ENCODE assay signal across 33 mouse cellular contexts in genomic region chr11:30454331-30454730, GRCm38 (mm10). TPM values are rescaled to one million over a fixed set of nuclear protein-coding genes. Genes with fewer than 3 reads are reported as not detected.
"Had no signal": no experiment of that assay in that cellular context is flagged by ENCODE, and none has a peak within 500 bp of the region (broad histone marks: within the 10 kb centered on the region; RNA-seq: fewer than 3 reads in every experiment).

No protein-coding gene starts in this region.

- DNase-seq: gastrocnemius, adult 2 months; gastrocnemius, postnatal 10 days; gastrocnemius, postnatal 25 days; heart, postnatal 10 days; heart, postnatal 4 days; kidney, adult 11 months; kidney, adult 2 months; kidney, adult 9 months; kidney, postnatal 14 days; kidney, postnatal 36 days; layer of hippocampus, adult 9-11 months; layer of hippocampus, postnatal 36 days; left cerebral cortex, postnatal 4 days; lung, adult 18-20 months had no signal

- H3K36me3 ChIP-seq: hindbrain, embryonic 10.5 days; hindbrain, embryonic 12.5 days; intestine, embryonic 15.5 days; kidney, embryonic 15.5 days; limb, embryonic 13.5 days; limb, embryonic 15.5 days; liver, embryonic 12.5 days had no signal

- H3K4me1 ChIP-seq: hindbrain, embryonic 10.5 days; hindbrain, embryonic 12.5 days; intestine, embryonic 15.5 days; kidney, embryonic 15.5 days; limb, embryonic 13.5 days; limb, embryonic 15.5 days; liver, embryonic 12.5 days had no signal

- H3K4me2 ChIP-seq: hindbrain, embryonic 12.5 days; hindbrain, embryonic 14.5 days; intestine, embryonic 15.5 days; kidney, embryonic 15.5 days; limb, embryonic 13.5 days; limb, embryonic 15.5 days; liver, embryonic 12.5 days had no signal

- H3K4me3 ChIP-seq: gastrocnemius, adult 2 months; hindbrain, embryonic 10.5 days; hindbrain, embryonic 12.5 days; intestine, embryonic 15.5 days; kidney, embryonic 15.5 days; limb, embryonic 13.5 days; limb, embryonic 15.5 days; liver, embryonic 12.5 days had no signal

- H3K27me3 ChIP-seq: hindbrain, embryonic 12.5 days; intestine, embryonic 15.5 days; kidney, embryonic 15.5 days; limb, embryonic 13.5 days; limb, embryonic 15.5 days; liver, embryonic 12.5 days had no signal

- H3K9ac ChIP-seq: hindbrain, embryonic 12.5 days; hindbrain, embryonic 14.5 days; intestine, embryonic 15.5 days; kidney, embryonic 15.5 days; limb, embryonic 13.5 days; limb, embryonic 15.5 days; liver, embryonic 12.5 days; liver, embryonic 14.5 days had no signal

- ATAC-seq: forebrain, embryonic 16.5 days; hindbrain, embryonic 16.5 days; inflammation-experienced regulatory T-cells, adult 6 months; intestine, embryonic 15.5 days; liver, embryonic 12.5 days had no signal

- H3K9me3 ChIP-seq: hindbrain, embryonic 10.5 days; hindbrain, embryonic 12.5 days; intestine, embryonic 15.5 days; kidney, embryonic 15.5 days; limb, embryonic 13.5 days; limb, embryonic 15.5 days; liver, embryonic 12.5 days had no signal

- H3K27ac ChIP-seq: gastrocnemius, adult 2 months; hindbrain, embryonic 10.5 days; hindbrain, embryonic 12.5 days; hindbrain, embryonic 14.5 days; intestine, embryonic 15.5 days; kidney, embryonic 15.5 days; kidney, postnatal 0 days; limb, embryonic 13.5 days; limb, embryonic 15.5 days; liver, embryonic 12.5 days; liver, embryonic 14.5 days had no signal

RNA-seq across cellular contexts. Expression of gene 4930505A04Rik, which starts 17.3 kb away (rescaled TPM):
- total RNA-seq: gastrocnemius, postnatal 25 days; granulocyte monocyte progenitor cell, adult 5-6 weeks; heart, adult 8-10 months; heart, postnatal 10 days; heart, postnatal 4 days; liver, adult 2 months had no signal
- polyA plus RNA-seq: hindbrain, embryonic 10.5 days; hindbrain, embryonic 12.5 days; inflammation-experienced regulatory T-cells, adult 6 months; intestine, embryonic 15.5 days; kidney, embryonic 15.5 days; kidney, postnatal 0 days; large intestine, adult 2 months; limb, embryonic 11.5 days; limb, embryonic 13.5 days; liver, adult 2 months; liver, embryonic 12.5 days; liver, embryonic 14.5 days; liver, embryonic 16.5 days had no signal
